Mouse (Mus musculus): ENCODE results near the gene Arntl. TPM values are rescaled to one million over a fixed set of nuclear protein-coding genes. Genes with fewer than 3 reads are reported as not detected.

Arntl gene
- polyA plus RNA-seq, 1 experiment: 15.1 TPM

DNA sequence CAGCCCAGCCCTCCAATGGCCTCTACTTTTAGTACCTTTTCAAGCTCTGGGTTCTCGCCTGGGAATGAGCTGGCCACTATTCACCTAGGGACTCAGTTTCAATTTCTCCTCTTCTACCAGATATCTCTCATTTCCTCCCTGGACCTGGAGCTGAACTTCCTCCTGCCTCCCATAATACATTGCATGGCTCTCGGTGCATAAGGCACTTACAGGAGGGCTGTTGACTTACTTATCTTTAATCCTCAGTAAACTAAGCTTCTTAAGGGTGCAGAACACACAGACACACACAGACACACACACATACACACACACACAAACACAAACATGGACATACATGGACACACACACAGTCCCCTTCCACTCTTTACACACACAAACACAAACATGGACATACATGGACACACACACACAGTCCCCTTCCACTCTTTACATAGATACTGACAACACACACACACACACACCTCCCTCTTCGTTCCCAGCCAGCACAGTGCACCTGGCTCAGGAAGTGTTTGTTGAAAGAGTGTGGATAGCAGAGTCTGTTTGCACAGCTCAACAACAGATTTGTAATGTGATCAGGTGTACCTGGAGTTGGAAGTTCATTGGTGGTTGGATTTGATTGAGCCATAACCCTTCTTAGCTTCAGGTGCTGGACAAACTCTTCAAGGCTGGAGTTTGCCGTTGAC is 32.3 kb downstream of the Arntl start:
- no peak for DNase-seq (ENCODE audit: low read depth)

GRCm38 (mm10) chr7:113240438-113240837 is 33.2 kb downstream of the Arntl start:
- DNase-seq (ENCODE audit: low read depth): peak; percentile 43
- TF ChIP-seq POLR2A (IDR thresholded peaks at IDR 0.05; ENCODE audit: borderline replicate concordance, extremely low read depth, insufficient read depth, insufficient read length, poor library complexity, severe bottlenecking) (no peak), CTCF (IDR thresholded peaks at IDR 0.05; ENCODE audit: borderline replicate concordance, extremely low read depth, insufficient read depth, insufficient read length) (no peak)

More for the DNA sequence above, 32.3 kb downstream of the Arntl start:
- TF ChIP-seq POLR2A (IDR thresholded peaks at IDR 0.05; ENCODE audit: borderline replicate concordance, extremely low read depth, insufficient read depth, insufficient read length, poor library complexity, severe bottlenecking) (no peak), CTCF (IDR thresholded peaks at IDR 0.05; ENCODE audit: borderline replicate concordance, extremely low read depth, insufficient read depth, insufficient read length) (no peak)

DNA sequence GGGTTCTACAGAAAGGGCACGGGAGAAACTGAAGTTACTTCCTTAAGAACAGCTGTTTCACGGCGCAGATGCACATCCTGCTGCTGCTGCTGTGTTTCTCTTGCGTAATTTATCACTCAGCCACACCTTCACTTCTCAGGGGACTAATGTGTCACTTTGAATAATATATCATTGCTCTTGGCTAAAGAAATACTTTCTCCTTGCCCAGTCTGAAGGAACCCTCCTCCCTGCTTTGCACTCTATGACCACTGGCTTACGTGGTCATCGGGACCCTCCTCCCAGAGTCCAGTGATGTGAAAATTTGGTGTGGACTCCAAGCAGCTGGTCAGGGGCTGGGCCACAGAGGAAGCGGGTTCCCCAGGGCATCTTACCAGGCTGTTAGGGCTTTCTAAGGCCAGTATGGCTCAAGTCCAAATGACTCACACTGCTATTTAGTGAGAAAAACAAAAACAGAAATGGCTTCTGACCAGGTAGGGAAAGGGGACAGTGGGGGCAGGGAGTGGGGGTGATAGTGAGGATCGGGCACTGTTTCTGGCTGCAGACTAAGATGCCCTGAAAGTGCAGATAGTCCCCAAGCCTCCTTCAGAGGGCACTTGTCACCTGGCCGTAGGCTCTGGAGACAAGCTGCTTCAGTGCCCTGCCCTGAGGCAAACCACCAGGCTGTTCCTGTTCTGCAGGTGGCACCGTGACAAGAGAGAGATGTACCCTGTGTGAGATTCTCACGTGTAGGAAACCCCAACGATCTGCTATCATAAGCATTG is 34.8 kb downstream of the Arntl start:
- no peak for TF ChIP-seq POLR2A (IDR thresholded peaks at IDR 0.05; ENCODE audit: borderline replicate concordance, extremely low read depth, insufficient read depth, insufficient read length, poor library complexity, severe bottlenecking)
- no peak for TF ChIP-seq CTCF (IDR thresholded peaks at IDR 0.05; ENCODE audit: borderline replicate concordance, extremely low read depth, insufficient read depth, insufficient read length)
- peak; percentile 19 for DNase-seq (ENCODE audit: low read depth)

GRCm38 (mm10) chr7:113242688-113243087 is 35.4 kb downstream of the Arntl start:
- peak; percentile 59 for DNase-seq (ENCODE audit: low read depth)
- TF ChIP-seq CTCF (IDR thresholded peaks at IDR 0.05; ENCODE audit: borderline replicate concordance, extremely low read depth, insufficient read depth, insufficient read length) (no peak), POLR2A (IDR thresholded peaks at IDR 0.05; ENCODE audit: borderline replicate concordance, extremely low read depth, insufficient read depth, insufficient read length, poor library complexity, severe bottlenecking) (no peak)

- peak; percentile 14 for DNase-seq (ENCODE audit: low read depth)
- TF ChIP-seq POLR2A (IDR thresholded peaks at IDR 0.05; ENCODE audit: borderline replicate concordance, extremely low read depth, insufficient read depth, insufficient read length, poor library complexity, severe bottlenecking) (no peak), CTCF (IDR thresholded peaks at IDR 0.05; ENCODE audit: borderline replicate concordance, extremely low read depth, insufficient read depth, insufficient read length) (no peak)
Observed at GRCm38 (mm10) chr7:113245144-113245543, 37.9 kb downstream of the Arntl start.

DNA sequence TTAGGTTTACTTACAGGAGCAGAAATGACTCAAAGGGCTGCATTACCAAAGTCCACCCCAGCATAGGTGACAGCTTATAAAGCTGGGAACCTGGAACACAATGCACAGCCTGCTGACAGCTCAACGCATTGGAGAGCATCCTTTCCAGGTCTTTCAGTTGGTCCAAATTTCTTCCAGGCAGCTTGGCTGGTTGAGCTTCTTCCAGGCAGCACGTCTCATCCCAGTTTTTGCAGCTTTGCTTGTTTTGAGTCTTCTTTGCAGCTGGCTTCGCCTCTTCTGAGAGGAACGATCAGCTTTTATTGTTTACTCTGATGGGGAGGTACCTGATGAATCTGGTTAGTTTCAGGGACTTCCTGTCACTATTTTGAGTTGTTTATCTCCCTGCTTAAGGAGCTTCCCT is 39.2 kb downstream of the Arntl start:
- no peak for DNase-seq (ENCODE audit: low read depth)
- TF ChIP-seq CTCF (IDR thresholded peaks at IDR 0.05; ENCODE audit: borderline replicate concordance, extremely low read depth, insufficient read depth, insufficient read length): no peak
- no peak for TF ChIP-seq POLR2A (IDR thresholded peaks at IDR 0.05; ENCODE audit: borderline replicate concordance, extremely low read depth, insufficient read depth, insufficient read length, poor library complexity, severe bottlenecking)

GRCm38 (mm10) chr7:113247167-113247566 is 39.9 kb downstream of the Arntl start:
- TF ChIP-seq CTCF (IDR thresholded peaks at IDR 0.05; ENCODE audit: borderline replicate concordance, extremely low read depth, insufficient read depth, insufficient read length) (no peak), POLR2A (IDR thresholded peaks at IDR 0.05; ENCODE audit: borderline replicate concordance, extremely low read depth, insufficient read depth, insufficient read length, poor library complexity, severe bottlenecking) (no peak)
- no peak for DNase-seq (ENCODE audit: low read depth)

- DNase-seq (ENCODE audit: low read depth): peak; percentile 94
- TF ChIP-seq POLR2A (IDR thresholded peaks at IDR 0.05; ENCODE audit: borderline replicate concordance, extremely low read depth, insufficient read depth, insufficient read length, poor library complexity, severe bottlenecking) (no peak), CTCF (IDR thresholded peaks at IDR 0.05; ENCODE audit: borderline replicate concordance, extremely low read depth, insufficient read depth, insufficient read length) (no peak)
Observed at GRCm38 (mm10) chr7:113249134-113249825, 42.0 kb downstream of the Arntl start.

DNA sequence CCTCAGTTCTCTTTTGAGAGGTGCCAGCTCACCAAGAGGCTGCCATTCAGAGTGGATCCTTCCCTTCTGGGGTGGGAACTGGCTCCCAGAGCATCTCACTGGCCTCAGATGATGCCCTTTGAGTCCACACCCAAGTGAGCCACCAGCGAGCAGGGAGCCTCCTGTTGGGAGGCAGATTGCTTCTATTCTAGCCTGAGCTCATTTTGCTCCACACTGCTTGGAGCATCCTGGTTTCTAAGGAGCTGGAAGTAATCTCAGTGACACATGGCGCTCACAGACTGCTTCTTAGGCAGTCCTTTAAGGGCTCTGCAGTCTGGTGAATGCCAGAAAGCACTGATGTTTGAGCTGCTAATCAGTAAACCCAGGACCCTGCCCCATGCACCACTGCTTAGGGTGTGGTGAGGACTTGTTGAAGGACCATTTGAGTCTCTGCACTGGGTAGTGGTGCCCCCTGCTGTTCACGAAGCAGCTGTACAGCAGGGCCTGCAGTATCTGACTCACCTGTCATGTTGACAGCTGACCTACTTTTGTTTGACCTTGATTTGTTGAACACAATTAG is 43.2 kb downstream of the Arntl start:
- TF ChIP-seq CTCF (IDR thresholded peaks at IDR 0.05; ENCODE audit: borderline replicate concordance, extremely low read depth, insufficient read depth, insufficient read length) (peak; percentile 69), POLR2A (IDR thresholded peaks at IDR 0.05; ENCODE audit: borderline replicate concordance, extremely low read depth, insufficient read depth, insufficient read length, poor library complexity, severe bottlenecking) (no peak)
- peak; percentile 87 for DNase-seq (ENCODE audit: low read depth)

- TF ChIP-seq CTCF (IDR thresholded peaks at IDR 0.05; ENCODE audit: borderline replicate concordance, extremely low read depth, insufficient read depth, insufficient read length) (no peak), POLR2A (IDR thresholded peaks at IDR 0.05; ENCODE audit: borderline replicate concordance, extremely low read depth, insufficient read depth, insufficient read length, poor library complexity, severe bottlenecking) (no peak)
- peak; percentile 94 for DNase-seq (ENCODE audit: low read depth)
Observed at GRCm38 (mm10) chr7:113251001-113251400, 43.7 kb downstream of the Arntl start.

- DNase-seq (ENCODE audit: low read depth): no peak
- TF ChIP-seq CTCF (IDR thresholded peaks at IDR 0.05; ENCODE audit: borderline replicate concordance, extremely low read depth, insufficient read depth, insufficient read length) (no peak), POLR2A (IDR thresholded peaks at IDR 0.05; ENCODE audit: borderline replicate concordance, extremely low read depth, insufficient read depth, insufficient read length, poor library complexity, severe bottlenecking) (no peak)
Observed at GRCm38 (mm10) chr7:113251554-113251953, 44.3 kb downstream of the Arntl start.
